Mouse (Mus musculus) intestine, postnatal 0 days (tissue): ENCODE results near the gene Tlk2. TPM values are rescaled to one million over a fixed set of nuclear protein-coding genes. Genes with fewer than 3 reads are reported as not detected.

Experiments
- ATAC-seq: fragments of 200-750 bp; cut with Nextera tagmentation; 2 replicates; pipeline ENCODE4 v1.8.0; 2017; ENCODE audit warnings: mild to moderate bottlenecking, moderate TSS enrichment, moderate library complexity
- H3K27ac ChIP-seq: fragments of 300-500 bp; sonication (generic); 2 replicates; pipeline ENCODE4 v1.5.1; 2014; ENCODE audit warnings: mild to moderate bottlenecking, low read depth, low read length, moderate library complexity
- H3K27me3 ChIP-seq: fragments of 300-500 bp; sonication (generic); replicated peaks from 2 replicates; pipeline ENCODE4 v1.6.1; 2014; ENCODE audit warnings: low read length, mixed read lengths; ENCODE audit not compliant: control insufficient read depth, insufficient read depth
- H3K36me3 ChIP-seq: fragments of 300-500 bp; sonication (generic); 2 replicates; pipeline ENCODE4 v1.6.1; 2014; ENCODE audit warnings: mild to moderate bottlenecking, moderate library complexity; ENCODE audit not compliant: control insufficient read depth, insufficient read depth
- H3K4me1 ChIP-seq: fragments of 300-500 bp; sonication (generic); replicated peaks from 2 replicates; pipeline ENCODE4 v1.6.1; 2014; ENCODE audit warnings: antibody characterized with exemption, low read length, mixed read lengths; ENCODE audit not compliant: control insufficient read depth, insufficient read depth
- H3K4me2 ChIP-seq: fragments of 300-500 bp; sonication (generic); replicated peaks from 2 replicates; pipeline ENCODE4 v1.6.1; 2014; ENCODE audit warnings: low read depth, mild to moderate bottlenecking, moderate library complexity
- H3K4me3 ChIP-seq: fragments of 300-500 bp; sonication (generic); 2 replicates; pipeline ENCODE4 v1.5.1; 2014; ENCODE audit warnings: low read depth, low read length
- H3K9ac ChIP-seq: fragments of 300-500 bp; sonication (generic); 2 replicates; pipeline ENCODE4 v1.6.1; 2014; ENCODE audit warnings: mild to moderate bottlenecking, low read depth, low read length
- H3K9me3 ChIP-seq: fragments of 300-500 bp; sonication (generic); 2 replicates; pipeline ENCODE4 v1.6.1; 2016; ENCODE audit warnings: mixed run types; ENCODE audit not compliant: control insufficient read depth
- CTCF ChIP-seq: sonication (generic); IDR thresholded peaks from 2 replicates; pipeline ENCODE4 v1.5.1; 2016; ENCODE audit warnings: low read depth, mild to moderate bottlenecking, control low read depth, antibody characterized with exemption, moderate library complexity
- WGBS: fragments of 180-500 bp; shearing (Covaris S2); extraction: QIAGEN DNeasy Blood & Tissue Kit; methylation state at CpG from one replicate; pipeline ENCODE4 v1.1.7; 2014; 5-methylcytosine and 5-hydroxymethylcytosine counted together
- polyA plus RNA-seq: library from polyadenylated mRNA; unstranded; fragments of >200 nt; fragmentation: Nextera tagmentation; extraction: Ambion mirVana; gene quantifications from 2 replicates; pipeline ENCODE4 v1.2.1, GENCODE M21; 2015

The Tlk2 gene
- polyA plus RNA-seq, 1 experiment from 2014 or later = 8.8 TPM

DNA sequence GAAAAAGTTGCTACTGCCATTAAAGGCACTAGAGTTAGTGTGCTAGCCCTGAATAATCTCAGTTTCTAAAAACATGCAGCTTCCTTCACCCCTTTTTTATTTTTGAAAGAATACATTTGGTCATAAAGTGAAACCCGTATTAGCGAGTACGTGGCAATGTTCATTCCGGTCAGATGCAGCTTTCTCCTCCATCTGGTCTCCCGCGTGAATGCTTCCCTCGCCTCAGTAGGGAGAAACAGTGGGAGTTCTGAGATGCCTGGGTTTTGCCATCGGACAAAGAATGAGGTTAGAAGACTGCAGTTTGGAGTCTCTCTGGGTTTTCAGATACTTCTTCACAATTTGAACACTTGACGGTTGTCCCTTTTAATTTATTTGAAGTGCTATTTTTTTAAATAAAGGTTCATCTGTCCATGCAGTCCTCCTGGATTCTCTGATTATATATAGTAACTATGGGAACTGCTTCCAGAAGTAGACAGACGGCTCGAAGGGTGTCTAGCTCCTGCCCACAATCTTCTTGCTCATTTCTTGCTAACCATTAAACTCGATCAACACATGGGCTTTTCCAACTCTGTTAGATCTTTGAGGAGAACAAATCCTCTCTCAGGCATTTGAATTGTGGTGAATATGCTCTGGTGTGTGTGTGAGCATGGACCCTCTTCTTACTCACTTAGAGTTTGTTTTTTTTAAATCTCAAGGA is 103.3 kb downstream of the Tlk2 start:
- H3K27ac ChIP-seq = no peak overlapping the region
- peaks cover 61% of the 10 kb centered on the region for H3K36me3 ChIP-seq
- no peaks in the 10 kb centered on the region; the same call in 1 of the 2 replicates for H3K4me1 ChIP-seq
- H3K27me3 ChIP-seq = no peaks in the 10 kb centered on the region
- no peak for TF ChIP-seq CTCF
- no peak overlapping the region for H3K4me3 ChIP-seq
- no peak overlapping the region for H3K9ac ChIP-seq
- H3K9me3 ChIP-seq = no peaks in the 10 kb centered on the region
- WGBS = 88% methylated on average over 12 of the region's 12 CpGs
- no peak overlapping the region for H3K4me2 ChIP-seq
- no peak for ATAC-seq

DNA sequence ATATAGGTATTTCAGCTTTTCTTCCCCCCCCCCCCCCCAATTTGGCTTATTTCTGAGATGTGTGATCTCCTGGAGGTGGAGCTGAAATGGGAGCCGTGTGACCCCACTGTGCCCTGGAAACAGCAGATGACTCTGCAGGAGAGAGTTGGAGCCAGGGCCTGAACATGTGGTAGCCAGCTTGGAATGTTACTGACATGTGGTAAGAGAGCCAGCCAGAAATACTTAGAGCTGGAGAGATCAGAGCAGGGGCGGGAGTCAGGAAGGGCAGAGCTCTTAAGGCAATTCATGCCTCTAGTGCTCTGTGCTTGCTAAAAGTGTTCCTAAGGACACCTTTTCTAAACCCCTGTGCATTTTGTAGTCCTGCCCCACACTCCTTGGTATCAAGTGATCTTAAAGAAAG is 103.9 kb downstream of the Tlk2 start:
- H3K4me1 ChIP-seq = no peaks in the 10 kb centered on the region; the same call in 1 of the 2 replicates
- H3K36me3 ChIP-seq = peaks cover 57% of the 10 kb centered on the region
- no peak for ATAC-seq
- no peak overlapping the region for H3K9ac ChIP-seq
- no peaks in the 10 kb centered on the region for H3K27me3 ChIP-seq
- no peak overlapping the region for H3K27ac ChIP-seq
- no peak overlapping the region for H3K4me3 ChIP-seq
- no peaks in the 10 kb centered on the region for H3K9me3 ChIP-seq
- TF ChIP-seq CTCF = no peak
- WGBS = 62% methylated on average over 2 of the region's 2 CpGs
- H3K4me2 ChIP-seq = no peak overlapping the region

DNA sequence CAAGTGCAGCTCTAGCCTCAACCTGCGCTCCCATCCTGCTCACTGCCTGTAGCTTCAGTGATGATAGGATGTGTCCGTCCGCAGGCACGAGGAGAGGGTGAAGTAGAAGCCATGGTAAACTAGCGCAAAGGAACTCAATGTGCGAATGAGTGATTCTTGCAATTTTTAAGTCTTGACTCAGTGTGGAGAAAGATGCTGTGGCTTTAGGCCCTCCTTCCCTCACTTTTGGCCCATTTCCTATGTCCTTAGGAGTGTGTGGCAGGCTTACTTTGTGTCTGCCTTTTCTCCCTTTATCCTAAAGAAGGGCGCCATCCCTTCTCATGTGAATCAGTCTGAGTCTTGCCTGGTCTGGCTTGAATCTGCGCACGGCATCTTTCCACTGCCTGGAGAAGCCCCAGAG is 104.4 kb downstream of the Tlk2 start:
- no peak overlapping the region for H3K27ac ChIP-seq
- H3K4me1 ChIP-seq = no peaks in the 10 kb centered on the region; the same call in 1 of the 2 replicates
- H3K36me3 ChIP-seq = peaks cover 54% of the 10 kb centered on the region
- H3K4me2 ChIP-seq = no peak overlapping the region
- TF ChIP-seq CTCF = no peak
- no peak for ATAC-seq
- no peak overlapping the region for H3K4me3 ChIP-seq
- no peaks in the 10 kb centered on the region for H3K27me3 ChIP-seq
- H3K9ac ChIP-seq = no peak overlapping the region
- no peaks in the 10 kb centered on the region for H3K9me3 ChIP-seq
- 92% methylated on average over 9 of the region's 9 CpGs for WGBS

DNA sequence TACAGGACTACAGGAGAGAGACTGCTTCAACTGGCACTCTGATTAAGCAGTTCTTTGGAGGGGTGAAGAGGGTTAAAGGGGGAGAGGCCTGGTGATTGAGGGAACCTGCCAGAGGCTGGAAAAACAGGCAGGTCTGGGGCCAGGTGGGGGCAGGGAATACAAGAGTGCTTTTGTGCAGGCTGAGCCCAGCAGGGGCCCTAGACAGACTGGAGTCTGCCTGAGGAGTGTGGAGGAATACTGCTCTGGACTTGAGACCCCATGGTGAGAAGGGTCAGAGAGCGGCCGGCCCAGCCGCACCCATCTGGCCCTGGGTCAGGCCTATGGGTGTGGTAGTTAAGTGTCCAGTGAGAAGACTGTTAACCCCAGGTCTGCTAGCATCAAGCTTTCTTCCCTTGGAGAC is 107.1 kb downstream of the Tlk2 start:
- Histone ChIP-seq H3K4me3 (no peak overlapping the region), H3K27me3 (no peaks in the 10 kb centered on the region), H3K4me2 (no peak overlapping the region), H3K36me3 (peaks cover 42% of the 10 kb centered on the region), H3K27ac (no peak overlapping the region), H3K9me3 (no peaks in the 10 kb centered on the region), H3K9ac (no peak overlapping the region), H3K4me1 (no peaks in the 10 kb centered on the region; the same call in 1 of the 2 replicates)
- WGBS = 46% methylated on average over 3 of the region's 3 CpGs
- TF ChIP-seq CTCF = no peak
- peak; percentile 57; the same call in 1 of the 2 replicates for ATAC-seq

DNA sequence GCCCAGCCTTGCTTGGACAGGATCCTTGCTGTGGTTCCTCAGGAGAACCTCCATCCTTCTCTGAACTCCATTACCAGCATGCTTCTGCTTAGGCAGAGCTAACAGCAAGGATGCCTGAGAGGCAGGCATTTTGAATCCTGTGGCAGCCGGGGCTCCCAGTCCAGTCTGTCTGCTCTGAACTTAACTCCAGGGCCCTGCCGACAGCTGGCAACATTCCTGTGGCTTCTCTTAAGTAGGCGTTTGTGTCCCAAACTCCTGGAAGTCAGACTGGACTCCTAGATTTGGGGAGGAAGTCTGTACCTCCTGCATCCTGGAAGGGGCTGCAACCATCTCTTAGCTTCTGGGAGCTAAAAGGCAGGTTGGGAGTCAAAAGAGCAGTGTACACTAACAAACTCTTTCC is 110.8 kb downstream of the Tlk2 start:
- H3K4me3 ChIP-seq = no peak overlapping the region

DNA sequence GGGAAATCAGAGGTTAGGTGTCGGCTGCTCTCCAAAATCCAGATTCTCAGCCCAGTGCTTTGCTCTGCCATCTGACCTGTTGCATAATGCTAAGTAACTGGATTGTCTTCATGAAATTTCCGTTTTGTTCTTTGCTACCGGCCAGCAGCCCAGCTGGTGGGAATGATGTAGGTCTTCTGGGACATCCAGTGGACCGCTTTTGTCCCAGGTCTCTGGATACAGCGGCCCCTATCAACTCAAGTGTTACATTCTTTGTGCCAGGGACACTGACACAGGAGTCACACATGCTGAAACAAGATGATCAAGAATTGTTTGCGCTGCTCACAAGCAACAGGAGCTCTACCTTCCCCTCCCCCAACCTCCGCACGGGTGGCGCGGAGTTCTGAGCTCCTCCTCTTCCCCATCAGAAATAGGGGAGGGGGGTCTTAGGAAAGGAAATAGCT is 113.1 kb downstream of the Tlk2 start:
- ATAC-seq = no peak
- Histone ChIP-seq H3K27ac (no peak overlapping the region), H3K4me1 (no peaks in the 10 kb centered on the region), H3K4me3 (peak overlapping the region; percentile 49), H3K4me2 (peak overlapping the region; percentile 71), H3K36me3 (no peaks in the 10 kb centered on the region), H3K27me3 (peaks cover 15% of the 10 kb centered on the region; the same call in 1 of the 2 replicates), H3K9ac (peak overlapping the region; percentile 42; the same call in 1 of the 2 replicates), H3K9me3 (no peaks in the 10 kb centered on the region)
- 19% methylated on average over 10 of the region's 10 CpGs for WGBS
- TF ChIP-seq CTCF = no peak

More for the DNA sequence above, 110.8 kb downstream of the Tlk2 start:
- Histone ChIP-seq H3K9me3 (no peaks in the 10 kb centered on the region), H3K4me1 (no peaks in the 10 kb centered on the region; the same call in 1 of the 2 replicates), H3K36me3 (peaks cover 12% of the 10 kb centered on the region; the same call in 1 of the 2 replicates), H3K27me3 (peaks cover 15% of the 10 kb centered on the region; the same call in 1 of the 2 replicates), H3K9ac (no peak overlapping the region), H3K4me2 (no peak overlapping the region), H3K27ac (no peak overlapping the region)
- 68% methylated on average over 3 of the region's 3 CpGs for WGBS
- TF ChIP-seq CTCF = no peak
- no peak for ATAC-seq
